Mouse (Mus musculus): ENCODE measurements at regions not wholly inside any gene's neighbourhood (a gene's known extent, or its start where the extent isn't known, plus 50 kb on each side); places are given as distances from the start of the nearest gene placed in this dataset.

DNA sequence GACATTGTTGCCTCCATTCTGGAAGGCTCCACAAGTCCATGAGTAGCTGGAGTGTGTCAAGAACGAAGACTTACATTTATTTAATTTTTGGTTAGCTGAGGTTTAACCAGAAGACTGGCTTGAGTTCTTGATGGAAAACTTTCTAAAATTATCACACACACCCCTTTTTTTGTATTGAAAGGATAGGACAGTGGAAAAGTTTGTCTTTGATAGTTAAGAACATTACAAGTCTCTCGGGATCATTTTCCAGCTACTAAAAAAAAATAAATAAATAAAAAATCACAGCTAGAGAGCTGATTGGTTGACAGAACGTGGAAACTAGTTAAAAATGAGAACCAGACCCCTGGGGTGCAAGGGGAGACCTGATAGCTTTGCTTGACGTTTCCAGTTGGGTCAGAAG, 173.6 kb upstream of the Slc38a2 start:
- TF ChIP-seq POLR2A (IDR thresholded peaks at IDR 0.05; ENCODE audit: borderline replicate concordance, extremely low read depth, insufficient read depth, insufficient read length, poor library complexity, severe bottlenecking) (no peak), CTCF (IDR thresholded peaks at IDR 0.05; ENCODE audit: borderline replicate concordance, extremely low read depth, insufficient read depth, insufficient read length) (no peak)

Measured in brain, embryonic 14.5 days (tissue).